Mouse (Mus musculus): Measurements from ENCODE around the gene Mgmt.

DNA sequence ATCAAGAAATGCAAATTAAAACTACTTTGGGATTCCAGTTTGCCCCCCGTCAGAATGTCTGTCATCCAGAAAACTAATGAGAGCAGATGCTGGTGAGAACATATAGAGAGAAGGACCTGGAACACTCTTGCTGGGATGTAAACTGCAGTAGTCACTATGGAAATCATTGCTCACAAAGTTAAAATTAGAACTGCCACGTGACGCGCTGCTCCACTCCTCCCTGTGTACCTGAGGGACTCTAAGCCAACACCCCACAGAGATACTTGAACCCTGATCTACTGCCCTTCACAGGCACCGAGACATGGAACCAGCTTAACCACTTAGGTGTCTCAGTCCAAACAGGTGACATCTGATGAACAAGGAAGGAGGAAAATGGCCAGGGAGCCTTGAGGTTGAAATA lies 171.0 kb downstream of the Mgmt start:
- no peak for TF ChIP-seq JUND (conservative IDR thresholded peaks at IDR 0.05; ENCODE audit: low read depth, low read length)
- no peak for TF ChIP-seq POLR2AphosphoS2 (IDR thresholded peaks at IDR 0.05; ENCODE audit: low read depth, low read length)
- no peak for TF ChIP-seq CTCF (conservative IDR thresholded peaks at IDR 0.05 in 1 of 2, IDR thresholded peaks at IDR 0.05 in 1 of 2; ENCODE audit: low read depth in 2 of 2, low read length in 2 of 2)
- no peak for TF ChIP-seq NRF1 (IDR thresholded peaks at IDR 0.05; ENCODE audit: low read depth, low read length)

All from CH12.LX (cell line).